Mouse (Mus musculus) heart, adult 18-20 months (tissue): ENCODE data around the gene Dmwd. TPM values are rescaled to one million over a fixed set of nuclear protein-coding genes. Genes with fewer than 3 reads are reported as not detected.

Experiments
- DNase-seq, 2 experiments: peaks; one replicate each; pipeline ENCODE4 v3.0.0; 2021 to 2022; ENCODE audit warnings: mixed read lengths in 1 of 2
- long read RNA-seq, 2 experiments: library from polyadenylated mRNA; stranded (forward); transcript quantifications; one replicate each; pipeline ENCODE4 v2.0.0; 2021
- total RNA-seq, 2 experiments: library from RNA; stranded (reverse); gene quantifications; 2 replicates each; pipeline ENCODE4 v1.2.3; 2021

Gene Dmwd
- 10 to 100 TPM; 44.6 to 46.6 TPM for total RNA-seq
- long read RNA-seq, experiment 1, transcript Dmwd-202 (4 exons, 2,388 nt): minor isoform, 11 of 81 reads
- long read RNA-seq, experiment 1, transcript Dmwd-201 (5 exons, 2,494 nt): major isoform, 53 of 81 reads
- long read RNA-seq, experiment 1, partial matches to known transcripts: 15 of 81 reads
- long read RNA-seq, experiment 1, other reads (novel, unspliced or antisense): 1 of 81 reads
- long read RNA-seq, experiment 2, transcript Dmwd-201 (5 exons, 2,494 nt): major isoform, 20 of 32 reads
- long read RNA-seq, experiment 2, partial matches to known transcripts: 7 of 32 reads
- long read RNA-seq, experiment 2, other reads (novel, unspliced or antisense): 2 of 32 reads

DNA sequence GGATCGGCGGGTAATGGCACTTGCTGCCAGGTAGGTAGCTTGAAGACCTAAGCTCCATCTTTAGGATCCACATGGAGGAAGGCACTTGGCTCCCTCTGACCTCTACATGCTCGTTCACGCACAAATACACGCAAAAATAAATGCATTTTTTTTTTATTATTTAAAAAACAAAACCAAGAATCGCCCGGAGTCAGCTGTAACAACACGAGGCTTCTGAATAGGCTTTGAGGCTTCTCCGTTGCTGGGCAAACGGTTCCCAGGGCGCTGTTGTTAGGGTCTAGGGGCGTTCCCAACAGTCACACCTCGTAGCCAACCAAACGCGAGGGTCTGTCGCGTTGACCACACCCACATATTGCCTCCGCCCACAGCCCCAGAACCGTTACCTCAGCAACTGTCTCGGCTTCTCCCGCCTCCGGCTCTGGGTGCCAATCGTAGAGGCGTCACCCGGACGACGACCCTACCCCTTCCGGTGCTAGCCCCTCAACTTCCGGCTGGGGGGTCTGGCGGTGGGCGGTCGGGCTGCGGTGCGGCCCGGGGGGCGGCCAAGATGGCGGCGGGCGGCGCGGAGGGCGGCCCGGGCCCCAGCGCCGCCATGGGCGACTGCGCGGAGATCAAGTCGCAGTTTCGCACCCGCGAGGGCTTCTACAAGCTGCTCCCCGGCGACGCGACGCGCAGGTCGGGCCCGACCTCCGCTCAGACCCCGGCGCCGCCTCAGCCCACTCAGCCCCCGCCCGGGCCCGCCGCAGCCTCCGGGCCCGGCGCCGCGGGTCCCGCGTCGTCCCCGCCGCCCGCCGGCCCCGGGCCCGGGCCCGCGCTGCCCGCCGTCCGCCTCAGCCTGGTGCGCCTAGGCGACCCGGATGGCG, at the start of gene Dmwd:
Dmwd (plus strand) TSS at position 505 of the 863 bp plus-strand sequence.
- peak; percentile 95 to 97 for DNase-seq

DNA sequence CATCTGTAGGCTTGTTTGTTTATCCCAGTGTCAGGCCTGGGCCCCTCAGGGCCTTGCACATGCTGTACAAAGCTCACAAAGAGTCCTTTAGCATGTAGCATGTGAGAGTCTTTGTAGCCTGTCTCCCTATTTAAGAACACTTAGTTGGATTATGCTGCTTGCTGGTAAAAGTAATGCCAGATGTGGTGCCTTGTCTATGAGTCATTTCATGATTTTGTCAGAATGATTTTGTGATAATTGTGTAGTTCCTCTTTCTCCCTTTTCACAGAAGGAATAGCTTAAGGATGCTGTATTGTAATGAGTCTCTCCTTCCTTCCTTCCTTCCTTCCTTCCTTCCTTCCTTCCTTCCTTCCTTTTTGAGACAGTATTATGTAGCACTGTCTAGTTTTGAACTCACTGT, 48.0 kb upstream of the Dmwd start:
- DNase-seq: no peak

DNA sequence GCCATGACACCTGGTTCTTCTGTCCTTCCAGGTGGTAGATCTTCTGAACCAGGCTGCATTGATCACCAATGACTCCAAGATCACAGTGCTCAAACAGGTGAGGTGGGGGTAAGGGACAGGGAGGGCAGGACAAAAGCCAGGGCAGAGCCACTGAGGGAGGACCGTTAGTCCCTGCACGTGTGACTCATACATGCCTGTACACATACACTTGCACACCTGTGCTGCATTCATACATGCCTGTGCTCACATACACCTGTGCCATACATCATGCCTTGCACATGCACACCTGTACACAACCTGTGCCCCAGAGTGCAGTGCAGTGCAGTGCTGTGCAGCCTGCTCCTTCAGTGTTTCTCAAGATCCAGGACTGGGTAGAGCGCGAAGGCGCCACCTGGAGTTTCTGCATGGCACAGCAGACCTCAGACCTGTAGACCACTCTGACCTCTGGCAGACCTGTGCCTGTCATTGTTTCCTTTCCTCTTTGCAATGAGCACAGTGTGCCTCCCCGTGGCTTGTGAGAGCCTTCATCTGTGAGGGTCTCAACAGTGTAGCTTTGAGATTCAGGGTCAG, 46.9 kb upstream of the Dmwd start:
- peak; percentile 25 to 62 for DNase-seq

DNA sequence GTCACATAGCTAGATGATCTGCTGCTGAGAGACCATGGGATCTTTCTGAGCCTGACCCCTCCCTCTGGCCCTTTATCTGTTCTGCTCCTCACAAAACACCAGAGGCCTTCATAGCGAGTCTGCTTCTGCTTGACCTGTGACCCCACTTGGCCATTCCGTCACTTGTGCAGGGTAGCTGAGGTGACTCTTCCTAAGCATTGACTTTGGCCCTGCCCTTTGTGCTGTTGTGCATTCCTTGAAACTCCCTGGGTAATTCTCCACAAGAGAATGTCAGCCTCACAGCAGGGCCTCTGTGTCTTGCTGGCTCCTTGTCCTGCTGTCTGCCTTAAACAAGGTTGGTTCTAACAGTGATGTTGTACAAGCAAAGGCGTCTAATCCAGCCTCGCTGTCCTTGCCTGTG, 44.4 kb upstream of the Dmwd start:
- DNase-seq: no peak

DNA sequence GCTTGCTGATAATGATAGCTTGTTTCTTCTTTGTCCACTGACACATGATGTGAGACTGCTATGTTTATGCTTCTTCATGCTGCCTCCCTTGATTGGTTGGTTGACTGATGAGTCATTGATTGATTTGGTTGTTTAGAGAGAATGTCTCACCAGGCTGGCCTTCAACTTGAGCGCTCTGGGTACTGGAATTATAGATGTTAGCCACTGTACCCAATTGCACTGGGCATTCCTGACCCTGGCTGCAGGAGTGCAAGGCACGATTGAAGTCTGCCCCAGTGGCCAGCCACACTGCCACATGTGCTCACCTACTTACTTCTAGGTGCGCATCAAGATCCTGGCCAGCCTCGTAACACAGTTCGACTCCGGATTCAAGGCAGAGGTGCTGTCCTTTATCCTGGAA, 31.4 kb upstream of the Dmwd start:
- no peak for DNase-seq

DNA sequence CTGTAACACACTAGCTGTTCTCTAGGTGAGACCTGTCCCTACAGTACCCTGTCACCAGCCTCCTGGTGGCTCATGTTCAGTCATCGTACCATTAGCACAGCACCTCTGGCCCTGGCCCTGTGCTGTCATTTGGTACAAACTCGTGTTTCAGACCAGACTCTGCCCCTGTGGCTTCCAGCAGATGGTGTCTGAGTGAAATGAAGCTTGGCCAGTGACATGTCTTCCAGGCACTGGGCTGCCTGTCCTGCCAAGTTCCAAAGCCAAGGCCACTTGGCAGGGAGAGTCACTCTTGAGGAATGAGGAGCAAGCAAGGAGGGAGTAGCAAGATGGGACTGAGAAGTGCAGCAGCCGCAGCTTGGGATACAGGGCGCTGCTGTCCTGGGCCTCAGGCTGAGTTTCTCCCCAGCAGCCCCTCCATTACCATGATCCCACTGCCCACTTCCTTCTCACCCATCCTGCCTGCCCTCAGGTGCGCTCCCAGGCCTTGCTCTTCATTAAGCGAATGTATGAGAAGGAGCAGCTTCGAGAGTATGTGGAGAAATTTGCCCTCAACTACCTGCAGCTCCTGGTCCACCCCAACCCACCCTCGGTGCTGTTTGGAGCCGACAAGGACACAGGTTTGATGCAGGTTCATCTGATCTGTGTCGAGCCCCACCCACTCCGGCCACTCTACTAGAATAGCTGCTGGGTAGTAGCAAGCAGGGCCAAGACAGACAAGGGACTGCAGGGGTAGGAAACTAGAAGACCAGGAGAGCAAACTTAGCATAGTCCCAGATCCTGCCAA, 29.5 kb upstream of the Dmwd start:
- DNase-seq: peak in 1 of 2 experiments; percentile 36

DNA sequence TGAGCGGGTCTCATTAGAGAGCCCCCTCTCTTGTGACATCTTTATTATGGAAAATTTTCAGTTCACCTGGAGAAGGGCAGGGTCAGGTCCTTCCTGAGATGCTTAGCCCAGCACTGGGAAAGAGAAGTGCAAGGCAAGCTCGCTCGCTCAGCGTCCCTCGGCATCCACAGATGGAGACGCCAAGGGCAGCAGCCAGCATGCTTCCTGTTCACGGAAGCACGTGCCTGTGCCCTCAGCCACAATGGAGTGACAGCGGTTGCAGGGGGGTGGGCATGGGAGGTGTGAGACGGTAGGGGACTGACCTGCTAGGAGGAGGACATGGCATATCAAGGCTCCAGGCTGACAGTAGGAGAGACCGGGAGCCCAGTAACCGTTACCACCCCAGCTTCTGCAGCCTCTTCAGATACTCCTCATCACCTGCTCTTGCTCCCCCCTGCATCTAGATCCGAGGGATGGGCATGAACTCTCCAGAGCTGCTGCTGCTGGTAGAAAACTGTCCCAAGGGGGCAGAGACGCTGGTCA, 28.0 kb upstream of the Dmwd start:
- no peak for DNase-seq

DNA sequence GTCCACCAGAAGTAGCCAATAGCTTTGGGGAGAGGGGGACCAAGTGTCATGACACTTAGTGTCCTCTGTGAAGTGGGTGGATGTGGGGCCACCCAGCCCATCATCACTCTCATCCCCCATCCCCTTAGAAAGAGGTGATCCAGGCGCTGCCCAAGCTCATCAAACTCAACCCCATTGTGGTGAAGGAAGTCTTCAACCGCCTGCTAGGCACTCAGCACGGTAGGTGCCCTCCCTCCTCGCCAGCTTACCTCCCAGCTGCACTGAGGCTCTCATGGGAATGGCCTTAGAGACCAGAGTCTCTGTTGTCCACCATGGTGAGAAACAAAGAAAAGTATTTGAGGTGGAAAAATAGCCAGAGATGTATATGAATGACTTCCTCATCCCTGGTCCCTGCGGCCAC, 26.8 kb upstream of the Dmwd start:
- DNase-seq: no peak

DNA sequence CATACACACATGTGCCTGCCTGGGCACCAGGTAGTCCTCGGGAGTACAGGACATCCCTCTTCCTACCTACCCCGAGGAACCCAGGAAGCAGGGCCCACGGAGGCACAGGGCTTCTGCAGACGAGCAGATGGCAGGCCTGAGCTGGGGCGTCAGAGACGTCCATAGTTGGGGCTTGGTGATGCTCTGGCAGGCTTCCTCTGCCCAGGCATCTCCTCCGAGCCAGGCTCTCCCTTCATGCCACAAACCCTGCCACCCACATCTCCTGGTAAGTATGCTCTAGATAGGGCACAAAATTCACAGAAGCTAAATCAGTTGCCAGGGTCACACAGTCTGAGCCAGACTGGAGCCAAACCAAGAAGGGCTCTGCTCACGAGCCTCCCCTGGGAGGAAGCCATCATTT, 25.9 kb upstream of the Dmwd start:
- DNase-seq: peak in 1 of 2 experiments; percentile 22

DNA sequence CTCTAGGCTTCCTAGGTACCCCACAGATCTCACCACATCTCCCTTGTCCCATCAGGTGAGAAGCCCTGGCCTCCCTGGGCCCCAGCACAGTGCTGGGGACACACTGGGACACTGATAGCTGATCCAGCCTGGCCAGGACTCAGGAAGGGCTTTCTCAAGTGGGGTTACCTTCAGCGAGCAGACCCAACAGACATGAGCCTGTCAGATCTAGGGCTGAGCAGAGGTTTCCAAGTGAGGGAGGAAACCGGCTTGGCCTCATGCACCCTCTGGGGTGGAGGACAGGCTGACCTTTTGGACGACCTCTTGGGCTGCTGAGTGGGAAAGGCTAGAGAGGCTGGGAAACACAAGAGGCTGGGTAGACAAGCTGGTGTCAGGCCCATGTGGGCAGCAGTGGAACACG, 24.9 kb upstream of the Dmwd start:
- DNase-seq: peak; percentile 38 to 43

DNA sequence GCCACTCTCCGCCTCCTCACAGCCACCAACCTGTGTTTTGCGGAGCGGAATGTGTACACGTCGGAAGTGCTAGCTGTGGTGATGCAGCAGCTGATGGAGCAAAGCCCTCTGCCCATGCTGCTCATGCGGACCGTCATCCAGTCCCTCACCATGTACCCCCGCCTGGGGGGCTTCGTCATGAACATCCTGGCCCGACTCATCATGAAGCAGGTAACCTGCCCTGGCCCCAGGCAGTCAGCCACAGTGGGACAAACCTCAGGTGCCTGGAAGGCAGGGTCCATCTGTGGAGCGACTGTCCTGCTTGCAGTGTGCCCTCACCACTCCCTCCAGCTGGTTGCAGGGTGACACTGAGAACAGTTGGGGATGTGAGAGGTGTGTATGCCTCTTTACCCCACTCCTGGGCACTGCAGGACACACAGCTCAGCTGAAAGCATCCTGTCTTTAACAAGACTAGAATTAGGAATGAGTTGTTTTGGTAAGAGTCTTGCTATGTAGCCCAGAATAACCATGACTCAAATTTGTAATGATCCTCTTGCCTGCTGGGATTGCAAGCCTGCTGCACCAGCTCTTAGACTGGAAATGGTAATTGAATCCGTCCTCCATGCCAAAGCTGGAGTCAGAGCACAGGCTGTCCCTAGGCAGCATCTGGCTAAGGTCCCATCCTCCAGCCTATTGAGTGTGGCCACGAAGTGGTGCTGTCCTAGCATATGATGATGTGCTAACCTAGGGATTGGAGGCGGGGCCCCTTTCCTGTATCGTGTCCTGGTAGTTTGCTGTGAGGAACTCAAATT, 23.5 kb upstream of the Dmwd start:
- DNase-seq: no peak

DNA sequence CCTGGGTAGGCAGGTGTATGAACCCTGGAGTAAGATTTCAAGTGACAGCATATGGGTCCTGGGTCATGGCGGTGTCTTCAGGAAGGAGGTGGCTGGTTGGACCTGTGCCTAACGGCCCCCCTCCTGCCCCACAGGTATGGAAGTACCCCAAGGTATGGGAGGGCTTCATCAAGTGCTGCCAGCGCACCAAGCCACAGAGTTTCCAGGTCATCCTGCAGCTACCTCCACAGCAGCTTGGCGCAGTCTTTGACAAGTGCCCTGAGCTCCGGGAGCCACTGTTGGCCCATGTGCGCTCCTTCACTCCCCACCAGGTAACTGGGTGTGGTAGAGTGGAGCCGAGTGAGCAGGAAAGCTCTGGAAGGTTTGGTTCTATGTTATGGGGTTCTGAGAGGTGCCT, 22.9 kb upstream of the Dmwd start:
- no peak for DNase-seq

DNA sequence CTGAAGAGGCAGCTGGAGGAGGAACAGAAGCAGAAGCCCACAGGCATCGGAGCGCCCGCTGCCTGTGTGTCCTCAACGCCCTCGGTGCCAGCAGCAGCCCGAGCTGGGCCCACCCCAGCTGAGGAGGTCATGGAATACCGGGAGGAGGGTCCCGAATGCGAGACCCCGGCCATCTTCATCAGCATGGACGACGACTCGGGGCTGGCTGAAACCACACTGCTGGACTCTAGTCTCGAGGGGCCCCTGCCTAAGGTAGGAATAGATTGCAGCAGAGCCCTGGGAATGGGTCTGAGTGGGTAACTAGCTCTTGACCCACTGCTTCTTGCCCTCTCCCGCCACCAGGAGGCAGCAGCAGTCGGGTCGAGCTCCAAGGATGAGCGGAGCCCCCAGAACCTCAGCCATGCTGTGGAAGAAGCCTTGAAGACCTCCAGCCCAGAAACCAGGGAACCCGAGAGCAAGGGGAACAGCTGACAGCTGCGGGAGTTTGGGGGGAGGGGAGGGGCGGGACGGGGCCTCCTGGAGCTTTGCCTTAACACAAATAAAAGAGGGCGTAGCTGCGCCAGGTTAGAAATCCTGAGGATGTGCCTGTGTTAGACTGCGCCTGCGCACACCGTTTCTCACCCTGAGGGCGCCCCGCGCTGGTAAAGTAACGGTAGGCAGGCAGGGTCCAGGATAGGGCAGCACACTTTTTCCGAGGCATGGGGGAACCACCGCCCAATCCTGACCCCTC, 21.8 kb upstream of the Dmwd start, which contains the start of gene Rsph6a:
Rsph6a (plus strand) TSS at position 644 of the 730 bp plus-strand sequence.
- DNase-seq: peak in 1 of 2 experiments; percentile 28

DNA sequence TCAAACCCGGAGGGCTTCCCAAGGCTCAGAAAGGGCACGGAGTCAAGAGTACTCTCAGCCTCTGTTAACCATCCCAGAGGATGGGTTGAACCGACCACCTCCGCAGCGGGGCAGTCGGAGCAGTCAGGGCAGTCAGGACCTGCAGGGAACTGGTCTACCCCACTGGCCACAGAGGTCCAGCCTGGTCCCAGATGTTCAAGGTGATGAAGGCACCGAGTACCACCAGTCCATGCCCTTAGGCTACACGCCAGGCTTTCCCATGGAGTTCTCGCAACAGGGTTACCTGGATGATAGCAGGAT, 21.3 kb upstream of the Dmwd start:
- DNase-seq: no peak

DNA sequence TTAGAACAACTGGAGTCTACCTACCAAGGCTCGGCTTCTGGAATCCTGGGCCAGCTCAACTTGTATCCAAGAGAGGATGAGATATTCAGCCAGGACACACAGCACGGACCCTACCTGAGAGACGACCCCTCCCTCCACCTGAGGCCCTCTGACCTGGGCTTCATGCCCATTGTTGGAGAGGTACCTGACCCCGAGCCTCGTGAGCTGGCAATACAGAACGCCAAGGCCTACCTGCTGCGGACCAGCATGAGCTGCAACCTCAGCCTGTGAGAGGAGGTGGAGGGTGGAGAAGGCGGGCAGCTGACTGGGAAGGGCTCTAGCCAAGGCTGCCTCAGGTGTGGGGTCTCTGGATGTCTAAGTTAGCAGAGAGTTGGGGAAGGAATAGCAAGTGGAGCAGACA, 20.9 kb upstream of the Dmwd start:
- DNase-seq: no peak

DNA sequence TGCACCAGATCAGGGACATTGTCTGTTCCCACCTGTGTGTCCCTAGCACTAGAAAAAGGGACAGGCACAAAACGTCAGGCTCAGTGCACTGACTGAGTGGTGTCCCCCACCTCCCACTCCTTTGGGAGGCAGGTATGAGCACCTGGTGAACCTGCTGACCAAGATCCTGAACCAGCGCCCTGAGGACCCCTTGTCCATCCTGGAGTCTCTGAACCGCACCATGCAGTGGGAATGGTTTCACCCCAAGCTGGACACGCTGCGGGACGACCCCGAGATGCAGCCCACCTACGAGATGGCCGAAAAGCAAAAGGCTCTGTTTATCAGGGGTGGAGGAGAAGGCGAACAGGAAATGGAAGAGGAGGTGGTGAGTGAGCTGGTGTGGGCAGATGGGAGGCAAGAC, 18.6 kb upstream of the Dmwd start:
- no peak for DNase-seq

DNA sequence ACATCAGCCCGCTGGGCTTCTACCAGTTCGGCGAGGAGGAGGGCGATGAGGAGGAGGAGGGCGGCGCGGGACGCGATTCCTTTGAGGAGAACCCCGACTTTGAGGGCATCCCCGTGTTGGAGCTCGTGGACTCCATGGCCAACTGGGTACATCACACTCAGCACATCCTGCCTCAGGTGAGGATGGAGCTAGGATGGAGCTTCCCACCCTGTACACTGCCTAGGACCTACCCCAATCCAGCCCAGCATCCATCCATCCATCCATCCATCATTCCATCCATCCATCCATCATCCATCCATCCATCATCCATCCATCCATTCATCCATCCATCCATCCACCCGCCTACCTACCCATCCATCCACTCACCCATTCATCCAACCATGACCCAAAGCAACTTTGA, 10.1 kb upstream of the Dmwd start:
- DNase-seq: no peak

DNA sequence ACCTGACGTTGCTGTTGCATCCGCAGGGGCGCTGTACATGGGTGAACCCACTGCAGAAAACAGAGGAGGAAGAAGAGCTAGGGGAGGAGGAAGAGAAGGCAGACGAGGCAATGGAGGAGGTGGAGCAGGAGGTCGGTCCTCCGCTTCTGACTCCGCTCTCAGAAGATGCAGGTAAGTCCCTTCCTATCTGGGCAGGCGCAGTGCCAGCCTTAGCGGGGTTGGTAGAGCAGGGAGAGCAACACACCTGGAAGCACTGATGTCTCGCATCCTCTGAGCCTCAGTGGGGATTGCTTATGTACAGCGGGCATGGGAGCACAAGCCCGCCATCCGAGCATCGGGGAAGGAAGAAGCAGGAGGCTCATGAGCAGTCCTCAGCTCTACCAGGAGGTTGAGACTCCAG, 9.0 kb upstream of the Dmwd start:
- DNase-seq: no peak

DNA sequence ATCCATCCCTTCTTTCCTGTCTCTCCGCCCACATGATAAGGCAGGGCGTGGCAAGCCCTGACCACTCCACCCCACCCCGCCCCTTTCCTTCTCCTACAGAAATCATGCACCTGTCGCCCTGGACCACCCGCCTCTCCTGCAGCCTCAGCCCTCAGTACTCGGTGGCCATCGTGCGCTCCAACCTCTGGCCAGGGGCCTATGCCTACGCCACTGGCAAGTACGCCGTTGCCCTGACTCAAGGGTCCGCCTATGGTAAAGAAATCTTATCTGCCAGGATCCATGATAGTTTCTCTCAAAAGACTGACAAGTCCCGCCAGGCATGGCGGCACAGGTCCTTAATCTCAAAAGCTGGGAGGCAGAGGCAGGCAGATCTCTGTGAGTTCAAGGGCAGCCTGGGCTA, 8.1 kb upstream of the Dmwd start:
- no peak for DNase-seq

DNA sequence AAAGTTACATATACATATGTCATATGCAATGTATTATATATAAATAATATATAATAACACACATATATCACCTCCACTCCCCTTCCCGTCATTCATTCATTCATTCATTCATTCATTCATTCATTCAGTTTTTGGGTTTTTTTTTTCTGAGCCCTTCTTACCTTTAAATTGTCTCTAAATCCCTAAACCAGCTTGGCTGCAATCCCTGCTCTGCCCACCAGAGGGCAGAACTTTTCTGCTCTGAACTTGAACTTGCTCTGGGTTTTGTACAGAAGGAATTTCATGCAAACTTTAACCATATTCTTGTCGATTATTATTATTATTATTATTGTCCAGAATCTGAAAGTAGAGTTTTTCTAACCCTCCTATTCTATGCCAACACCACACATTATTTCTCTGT, 7.3 kb upstream of the Dmwd start:
- DNase-seq: peak; percentile 60 to 91

DNA sequence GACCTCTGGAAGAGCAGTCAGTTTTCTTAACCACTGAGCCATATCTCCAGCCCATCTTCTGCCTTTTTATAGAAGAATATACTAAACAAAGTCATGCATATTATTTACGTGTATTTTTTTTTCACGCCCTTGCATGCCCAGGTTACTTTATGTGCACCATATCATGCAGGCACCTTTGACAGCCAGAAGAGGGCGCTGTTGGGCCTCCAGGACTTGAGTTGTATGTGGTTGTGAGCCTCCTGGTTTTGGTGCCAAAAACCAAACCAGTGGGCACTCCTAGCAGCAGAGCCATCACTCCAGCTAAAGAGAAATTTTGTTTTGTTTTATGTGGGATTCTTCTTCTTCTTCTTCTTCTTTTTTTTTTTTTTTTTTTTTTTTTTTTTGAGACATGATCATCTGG, 6.5 kb upstream of the Dmwd start:
- DNase-seq: no peak
